Mouse (Mus musculus) neural tube, embryonic 11.5 days (tissue): ENCODE measurements around the gene Lce1b. TPM values are rescaled to one million over a fixed set of nuclear protein-coding genes. Genes with fewer than 3 reads are reported as not detected.

Experiments used
- ATAC-seq: fragments of 200-750 bp; cut with Nextera tagmentation; 2 replicates; pipeline ENCODE4 v1.8.0; 2017; ENCODE audit warnings: moderate number of reproducible peaks, mild to moderate bottlenecking, moderate TSS enrichment, moderate library complexity; ENCODE audit not compliant: insufficient read depth, low FRiP score, low TSS enrichment
- DNase-seq: peaks from one replicate; pipeline ENCODE4 v3.0.0-alpha.2; 2015; ENCODE audit warnings: low spot score
- H3K27ac ChIP-seq: fragments of 300-500 bp; sonication (generic); 2 replicates; pipeline ENCODE4 v1.5.1; 2014; ENCODE audit warnings: low read depth, mild to moderate bottlenecking, low read length
- H3K27me3 ChIP-seq: fragments of 300-500 bp; sonication (generic); 2 replicates; pipeline ENCODE4 v1.6.1; 2014; ENCODE audit warnings: mild to moderate bottlenecking, low read length, mixed read lengths; ENCODE audit not compliant: control insufficient read depth, insufficient read depth
- H3K36me3 ChIP-seq: fragments of 300-500 bp; sonication (generic); 2 replicates; pipeline ENCODE4 v1.6.1; 2014; ENCODE audit warnings: mild to moderate bottlenecking, low read length, moderate library complexity, mixed read lengths; ENCODE audit not compliant: control insufficient read depth, insufficient read depth
- H3K4me1 ChIP-seq: fragments of 300-500 bp; sonication (generic); 2 replicates; pipeline ENCODE4 v1.6.1; 2014; ENCODE audit warnings: low read length, mixed read lengths; ENCODE audit not compliant: control insufficient read depth, insufficient read depth
- H3K4me2 ChIP-seq: fragments of 300-500 bp; sonication (generic); 2 replicates; pipeline ENCODE4 v1.6.1; 2014; ENCODE audit warnings: low read depth, mild to moderate bottlenecking, moderate library complexity
- H3K4me3 ChIP-seq: fragments of 300-500 bp; sonication (generic); 2 replicates; pipeline ENCODE4 v1.5.1; 2014; ENCODE audit warnings: low read depth, low read length
- H3K9ac ChIP-seq: fragments of 300-500 bp; sonication (generic); 2 replicates; pipeline ENCODE4 v1.6.1; 2014; ENCODE audit warnings: mild to moderate bottlenecking, low read length
- H3K9me3 ChIP-seq: fragments of 300-500 bp; sonication (generic); 2 replicates; pipeline ENCODE4 v1.6.1; 2016; ENCODE audit warnings: low read length; ENCODE audit not compliant: control insufficient read depth
- WGBS: fragments of 180-500 bp; shearing (Covaris S2); extraction: QIAGEN DNeasy Blood & Tissue Kit; methylation state at CpG from one replicate; pipeline ENCODE4 v1.1.7; 2014; 5-methylcytosine and 5-hydroxymethylcytosine counted together
- polyA plus RNA-seq: library from polyadenylated mRNA; unstranded; fragments of >200 nt; fragmentation: Nextera tagmentation; extraction: Ambion mirVana; gene quantifications from 2 replicates; pipeline ENCODE4 v1.2.1, GENCODE M21; 2014

The Lce1b gene
- polyA plus RNA-seq, 1 experiment from 2014 or later, result not detected

DNA sequence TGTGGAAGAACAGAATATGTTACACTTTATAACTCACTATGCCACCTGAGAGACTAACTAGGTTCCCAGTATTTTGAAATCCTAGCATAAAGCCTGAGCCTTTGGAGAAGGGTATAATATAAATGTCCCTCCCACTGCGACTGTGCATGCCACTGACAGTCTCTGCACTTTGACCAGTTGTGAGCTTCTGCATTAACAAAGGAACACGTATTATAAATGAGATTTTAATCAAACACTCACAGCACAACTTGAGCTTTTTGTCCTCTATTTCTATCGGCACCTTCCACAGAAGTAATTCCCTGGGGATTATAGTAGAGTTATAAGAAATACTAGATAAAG lies 18.1 kb downstream of the Lce1b start:
- no peak overlapping the region for H3K4me2 ChIP-seq

DNA sequence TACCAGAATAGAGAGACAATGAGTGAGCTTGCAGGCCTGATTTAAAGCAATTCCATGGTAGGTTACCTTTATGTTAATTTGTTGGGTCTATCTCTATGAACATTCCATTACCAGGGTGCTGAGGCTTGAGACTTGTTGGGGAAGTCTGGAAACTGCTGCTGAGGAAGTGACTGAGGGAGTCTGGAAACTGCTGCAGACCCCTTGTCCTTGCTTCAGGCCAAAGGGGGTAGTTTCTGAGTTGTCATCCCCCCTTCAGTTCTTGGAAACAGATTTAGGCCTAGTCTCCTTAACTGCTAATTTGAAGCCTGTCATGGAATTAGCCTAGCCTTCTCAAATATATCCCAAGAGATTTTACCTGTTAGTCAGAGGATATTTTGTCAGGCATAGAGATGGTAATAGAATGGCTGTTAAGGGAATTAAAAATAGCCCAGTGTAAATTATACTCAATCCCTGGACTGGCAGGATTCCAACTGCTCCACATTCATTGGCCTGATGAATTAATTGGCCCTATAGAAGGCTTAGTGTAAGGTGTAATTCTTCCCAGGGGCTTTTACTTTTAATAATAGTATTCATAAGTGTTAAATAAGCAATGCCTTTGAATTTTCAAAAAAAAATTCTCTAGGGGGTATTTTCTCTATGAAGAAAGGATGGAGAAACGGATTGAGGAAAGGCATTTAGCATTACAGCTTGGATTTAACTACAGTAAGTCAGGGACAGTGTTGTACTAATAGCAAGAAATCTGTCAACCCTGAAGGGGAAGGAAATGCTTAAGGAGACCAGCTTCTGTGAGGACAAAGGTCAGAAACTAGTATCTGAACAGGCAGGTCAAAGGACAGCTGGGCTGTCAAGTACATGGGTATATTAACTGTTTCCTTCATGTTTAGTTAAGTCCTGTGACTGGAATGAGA lies 18.7 kb downstream of the Lce1b start:
- Histone ChIP-seq H3K36me3 (no peaks in the 10 kb centered on the region), H3K4me3 (no peak overlapping the region), H3K27ac (no peak overlapping the region), H3K9me3 (no peaks in the 10 kb centered on the region), H3K9ac (no peak overlapping the region), H3K27me3 (no peaks in the 10 kb centered on the region), H3K4me1 (no peaks in the 10 kb centered on the region), H3K4me2 (no peak overlapping the region)
- no peak for ATAC-seq
- DNase-seq, result no peak
- 52% methylated on average over 1 of the region's 1 CpGs for WGBS

More for the DNA sequence above, 18.1 kb downstream of the Lce1b start:
- Histone ChIP-seq H3K9ac (no peak overlapping the region), H3K27me3 (no peaks in the 10 kb centered on the region), H3K36me3 (no peaks in the 10 kb centered on the region), H3K27ac (no peak overlapping the region), H3K9me3 (no peaks in the 10 kb centered on the region), H3K4me3 (no peak overlapping the region), H3K4me1 (no peaks in the 10 kb centered on the region)
- ATAC-seq, result no peak
- no peak for DNase-seq
- WGBS, result 87% methylated on average over 3 of the region's 3 CpGs

DNA sequence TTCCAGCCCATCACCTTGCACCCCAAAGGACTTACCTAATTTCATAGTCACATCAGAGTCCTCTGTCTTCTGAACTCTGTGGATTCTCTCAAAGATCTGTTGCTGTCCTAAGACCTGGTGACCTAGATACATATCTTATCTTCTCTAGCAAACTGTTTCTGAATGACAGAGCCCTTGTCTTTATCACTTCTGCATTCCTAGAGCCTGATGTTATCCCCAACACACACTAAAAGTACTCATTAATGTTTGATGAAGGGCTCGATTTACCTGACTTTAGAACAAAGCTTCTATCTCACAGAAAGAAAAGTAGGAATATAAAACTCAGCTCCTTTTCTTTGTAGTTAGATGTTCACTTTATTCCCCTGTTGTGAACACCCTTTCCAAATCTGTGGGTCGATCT lies 35.2 kb downstream of the Lce1b start, which contains the start of gene Lce6a:
TSS of gene Lce6a (minus strand) at position 101 of the 400 bp plus-strand sequence.
- H3K4me2 ChIP-seq, result no peak within 1 kb of the TSS
- H3K9ac ChIP-seq, result no peak within 1 kb of the TSS
- 87% methylated on average over 2 of the region's 2 CpGs for WGBS
- H3K36me3 ChIP-seq, result no peaks in the 10 kb centered on the region
- no peaks in the 10 kb centered on the region for H3K27me3 ChIP-seq
- no peaks in the 10 kb centered on the region for H3K9me3 ChIP-seq
- H3K4me1 ChIP-seq, result no peaks in the 10 kb centered on the region
- H3K27ac ChIP-seq, result no peak within 1 kb of the TSS
- H3K4me3 ChIP-seq, result no peak within 1 kb of the TSS
- ATAC-seq (no peak), DNase-seq (no peak)

DNA sequence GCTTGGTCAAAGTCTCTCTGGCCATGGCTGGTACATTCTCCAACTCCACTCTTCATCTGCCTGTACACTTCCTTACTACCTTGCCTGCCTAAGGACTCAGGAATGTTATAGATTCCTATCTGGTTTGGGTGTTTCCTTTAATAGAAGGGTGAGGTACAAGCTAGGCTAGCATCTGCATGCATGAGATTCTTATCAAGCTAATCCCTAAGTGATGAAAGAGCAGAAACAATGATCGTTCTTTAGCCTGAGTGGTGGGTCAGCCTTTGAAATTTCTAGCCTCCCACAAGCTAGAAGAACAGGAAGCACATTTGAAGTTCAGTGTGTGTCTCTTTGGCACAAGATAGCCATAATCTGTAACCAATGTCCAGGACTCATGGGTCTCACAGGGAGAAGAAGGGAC lies 46.9 kb downstream of the Lce1b start:
- Histone ChIP-seq H3K4me2 (no peak overlapping the region), H3K9ac (no peak overlapping the region), H3K27me3 (no peaks in the 10 kb centered on the region), H3K27ac (no peak overlapping the region), H3K9me3 (no peaks in the 10 kb centered on the region), H3K4me3 (no peak overlapping the region), H3K36me3 (no peaks in the 10 kb centered on the region), H3K4me1 (no peaks in the 10 kb centered on the region)
- 79% methylated on average over 1 of the region's 1 CpGs for WGBS
- ATAC-seq, result no peak
- no peak for DNase-seq

DNA sequence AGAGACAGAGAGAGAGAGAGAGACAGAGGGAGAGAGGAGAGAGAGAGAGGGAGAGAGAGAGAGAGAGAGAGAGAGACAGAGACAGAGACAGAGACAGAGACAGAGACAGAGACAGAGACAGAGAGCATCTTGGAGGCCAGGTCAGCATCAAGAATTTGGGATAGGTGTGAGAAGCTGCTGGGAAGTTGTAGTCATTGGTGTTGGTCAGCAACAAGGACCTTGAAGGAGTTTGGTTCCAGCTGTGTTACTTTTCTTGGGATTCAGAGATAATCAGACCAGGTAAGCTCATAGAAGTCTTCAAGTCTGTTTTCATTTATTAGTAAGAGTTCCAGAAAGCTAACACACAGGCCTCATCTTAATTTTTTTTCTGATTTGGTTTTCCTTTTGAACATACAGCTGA lies 49.3 kb downstream of the Lce1b start, which contains the start of gene 2210017I01Rik:
TSS of gene 2210017I01Rik (minus strand) at position 101 of the 400 bp plus-strand sequence.
- Histone ChIP-seq H3K9me3 (no peaks in the 10 kb centered on the region), H3K27me3 (no peaks in the 10 kb centered on the region), H3K4me1 (no peaks in the 10 kb centered on the region), H3K4me2 (no peak within 1 kb of the TSS), H3K4me3 (no peak within 1 kb of the TSS), H3K36me3 (no peaks in the 10 kb centered on the region), H3K27ac (no peak within 1 kb of the TSS), H3K9ac (no peak within 1 kb of the TSS)
- ATAC-seq (no peak), DNase-seq (no peak)

Other genes starting within 250 kb of the Lce1b start
- gene Sprr2i, start 248.9 kb downstream of the Lce1b start, polyA plus RNA-seq, result not detected in 2 replicates
- not detected in 2 replicates for gene Sprr2j-ps, start 238.8 kb downstream of the Lce1b start, polyA plus RNA-seq
- gene Gm9774, start 227.5 kb downstream of the Lce1b start, polyA plus RNA-seq, result 4.9 and 8.9 TPM in 2 replicates
- gene Sprr2k, start 224.3 kb downstream of the Lce1b start, polyA plus RNA-seq, result not detected in 2 replicates
- not detected in 2 replicates for gene Sprr1b, start 218.1 kb downstream of the Lce1b start, polyA plus RNA-seq
- not detected in 2 replicates for gene Sprr3, start 198.2 kb downstream of the Lce1b start, polyA plus RNA-seq
- gene Sprr1a, start 171.0 kb downstream of the Lce1b start, polyA plus RNA-seq, result not detected in 2 replicates
- not detected in 2 replicates for gene Sprr4, start 156.4 kb downstream of the Lce1b start, polyA plus RNA-seq
- gene 2310046K23Rik, start 122.4 kb downstream of the Lce1b start, polyA plus RNA-seq, result not detected in 2 replicates
- not detected in 2 replicates for gene Ivl, start 83.2 kb downstream of the Lce1b start, polyA plus RNA-seq
- gene Smcp, start 67.9 kb downstream of the Lce1b start, polyA plus RNA-seq, result not detected in 2 replicates
- not detected in 2 replicates for gene 2210017I01Rik, start 49.4 kb downstream of the Lce1b start, polyA plus RNA-seq
- not detected in 2 replicates for gene Lce6a, start 35.3 kb downstream of the Lce1b start, polyA plus RNA-seq
- gene Lce1a1, start 8.6 kb downstream of the Lce1b start, polyA plus RNA-seq, result not detected in 2 replicates
- gene Lce1a2, start 13.4 kb upstream of the Lce1b start, polyA plus RNA-seq, result not detected in 2 replicates
- not detected in 2 replicates for gene Lce1c, start 22.3 kb upstream of the Lce1b start, polyA plus RNA-seq
- gene Lce1d, start 30.3 kb upstream of the Lce1b start, polyA plus RNA-seq, result not detected in 2 replicates
- gene Lce1e, start 52.1 kb upstream of the Lce1b start, polyA plus RNA-seq, result not detected in 2 replicates
- not detected in 2 replicates for gene Lce1f, start 63.4 kb upstream of the Lce1b start, polyA plus RNA-seq
- not detected in 2 replicates for gene Gm38119, start 82.2 kb upstream of the Lce1b start, polyA plus RNA-seq
- not detected in 2 replicates for gene Lce1g, start 95.4 kb upstream of the Lce1b start, polyA plus RNA-seq
- not detected in 2 replicates for gene Lce1h, start 108.1 kb upstream of the Lce1b start, polyA plus RNA-seq
- gene Lce1i, start 122.0 kb upstream of the Lce1b start, polyA plus RNA-seq, result not detected in 2 replicates
- not detected in 2 replicates for gene Lce1j, start 133.6 kb upstream of the Lce1b start, polyA plus RNA-seq
- not detected in 2 replicates for gene Lce1k, start 151.0 kb upstream of the Lce1b start, polyA plus RNA-seq
- not detected in 2 replicates for gene Kprp, start 170.3 kb upstream of the Lce1b start, polyA plus RNA-seq
- not detected in 2 replicates for gene Lce1l, start 194.4 kb upstream of the Lce1b start, polyA plus RNA-seq
- gene 2310050C09Rik, start 213.3 kb upstream of the Lce1b start, polyA plus RNA-seq, result not detected in 2 replicates